Mouse (Mus musculus): ENCODE results near the gene Rps6. TPM values are rescaled to one million over a fixed set of nuclear protein-coding genes. Genes with fewer than 3 reads are reported as not detected.

Gene Rps6
- polyA plus RNA-seq, 1 experiment: 826 TPM

GRCm38 (mm10) chr4:86887879-86888278, 30.7 kb upstream of the Rps6 start:
- peak; percentile 10 for DNase-seq
- WGBS: 83% methylated on average over 5 of the region's 5 CpGs
- TF ChIP-seq CTCF (IDR thresholded peaks at IDR 0.05; ENCODE audit: borderline replicate concordance, control insufficient read depth, extremely low read depth, insufficient read depth, low read length, poor library complexity) (no peak), POLR2A (IDR thresholded peaks at IDR 0.05; ENCODE audit: control insufficient read depth, extremely low read depth, insufficient read depth, low read length, poor library complexity) (no peak)

DNA sequence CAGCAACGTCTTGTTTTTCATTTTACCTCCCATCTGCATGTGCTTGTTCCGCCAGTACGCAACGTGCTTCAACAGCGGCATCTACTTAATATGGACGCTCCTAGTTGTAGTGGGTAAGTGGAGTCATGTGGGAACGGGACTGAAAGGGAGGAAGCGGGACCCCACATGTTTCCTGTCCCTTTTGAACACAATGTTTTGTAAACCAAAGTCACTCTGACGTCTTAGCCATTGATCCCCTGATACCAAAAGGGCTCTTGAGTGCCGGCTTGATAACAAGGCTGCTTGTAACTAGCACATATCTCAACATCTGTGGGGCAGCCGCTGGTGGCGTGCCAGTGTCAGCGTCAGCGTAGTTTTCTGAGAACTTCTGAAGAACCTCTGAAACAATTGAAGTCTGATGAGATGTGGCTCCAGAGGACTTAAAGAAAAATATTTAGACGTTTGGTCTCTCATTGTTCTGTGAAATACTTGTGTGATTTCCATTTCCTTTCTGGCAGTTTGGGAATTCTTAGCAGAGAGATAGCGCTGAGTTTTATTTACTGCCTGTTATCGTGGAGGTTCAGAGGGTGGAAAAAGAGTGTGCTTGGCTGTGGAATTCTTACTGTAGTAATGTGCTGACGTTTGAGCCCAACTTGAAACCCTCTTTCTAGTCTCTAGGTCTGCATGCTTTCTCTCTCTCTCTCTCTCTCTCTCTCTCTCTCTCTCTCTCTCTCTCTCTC, 29.1 kb upstream of the Rps6 start:
- no peaks in the 10 kb centered on the region for H3K27me3 ChIP-seq (ENCODE audit: control insufficient read depth, insufficient read depth, low read length)
- H3K27ac ChIP-seq (ENCODE audit: control insufficient read depth, insufficient read depth, low read length): no peak overlapping the region
- TF ChIP-seq POLR2A (IDR thresholded peaks at IDR 0.05; ENCODE audit: control insufficient read depth, extremely low read depth, insufficient read depth, low read length, poor library complexity) (no peak), CTCF (IDR thresholded peaks at IDR 0.05; ENCODE audit: borderline replicate concordance, control insufficient read depth, extremely low read depth, insufficient read depth, low read length, poor library complexity) (no peak)
- H3K4me3 ChIP-seq (ENCODE audit: control insufficient read depth, insufficient read depth, low read length): peak overlapping the region; percentile 21
- 2% methylated on average over 18 of the region's 18 CpGs for WGBS
- H3K36me3 ChIP-seq (ENCODE audit: control insufficient read depth, insufficient read depth, low read length): no peaks in the 10 kb centered on the region
- H3K4me1 ChIP-seq (replicated peaks; ENCODE audit: control insufficient read depth, insufficient read depth, low read length): peaks cover 6% of the 10 kb centered on the region
- DNase-seq: peak; percentile 52

More at GRCm38 (mm10) chr4:86887879-86888278, 30.7 kb upstream of the Rps6 start:
- no peak overlapping the region for H3K27ac ChIP-seq (ENCODE audit: control insufficient read depth, insufficient read depth, low read length)
- no peaks in the 10 kb centered on the region for H3K27me3 ChIP-seq (ENCODE audit: control insufficient read depth, insufficient read depth, low read length)
- peaks cover 6% of the 10 kb centered on the region for H3K4me1 ChIP-seq (replicated peaks; ENCODE audit: control insufficient read depth, insufficient read depth, low read length)
- no peak overlapping the region for H3K4me3 ChIP-seq (ENCODE audit: control insufficient read depth, insufficient read depth, low read length)
- H3K36me3 ChIP-seq (ENCODE audit: control insufficient read depth, insufficient read depth, low read length): no peaks in the 10 kb centered on the region

DNA sequence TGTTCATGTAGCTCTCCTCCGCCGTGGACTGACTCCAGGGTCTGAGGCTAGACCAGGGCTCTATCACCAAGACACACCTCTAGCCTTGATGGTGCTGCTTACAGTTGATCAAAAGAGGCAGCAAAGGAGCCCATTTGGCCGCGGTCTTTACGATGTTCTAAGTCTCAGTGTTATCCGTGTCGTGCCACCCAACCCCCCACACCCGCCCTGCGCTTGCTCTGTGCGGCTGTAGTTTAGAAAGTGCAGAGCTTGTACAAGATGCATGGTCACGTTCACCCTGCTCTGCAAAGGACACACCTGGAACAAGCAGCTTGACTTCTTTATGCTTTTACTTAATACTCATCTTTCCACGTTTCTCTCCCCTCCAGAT, 28.6 kb upstream of the Rps6 start:
- H3K4me1 ChIP-seq (replicated peaks; ENCODE audit: control insufficient read depth, insufficient read depth, low read length): peaks cover 6% of the 10 kb centered on the region
- H3K36me3 ChIP-seq (ENCODE audit: control insufficient read depth, insufficient read depth, low read length): no peaks in the 10 kb centered on the region
- TF ChIP-seq CTCF (IDR thresholded peaks at IDR 0.05; ENCODE audit: borderline replicate concordance, control insufficient read depth, extremely low read depth, insufficient read depth, low read length, poor library complexity) (no peak), POLR2A (IDR thresholded peaks at IDR 0.05; ENCODE audit: control insufficient read depth, extremely low read depth, insufficient read depth, low read length, poor library complexity) (no peak)
- WGBS: 7% methylated on average over 12 of the region's 12 CpGs
- DNase-seq: peak; percentile 29
- H3K27ac ChIP-seq (ENCODE audit: control insufficient read depth, insufficient read depth, low read length): no peak overlapping the region
- H3K4me3 ChIP-seq (ENCODE audit: control insufficient read depth, insufficient read depth, low read length): peak overlapping the region; percentile 21
- no peaks in the 10 kb centered on the region for H3K27me3 ChIP-seq (ENCODE audit: control insufficient read depth, insufficient read depth, low read length)

DNA sequence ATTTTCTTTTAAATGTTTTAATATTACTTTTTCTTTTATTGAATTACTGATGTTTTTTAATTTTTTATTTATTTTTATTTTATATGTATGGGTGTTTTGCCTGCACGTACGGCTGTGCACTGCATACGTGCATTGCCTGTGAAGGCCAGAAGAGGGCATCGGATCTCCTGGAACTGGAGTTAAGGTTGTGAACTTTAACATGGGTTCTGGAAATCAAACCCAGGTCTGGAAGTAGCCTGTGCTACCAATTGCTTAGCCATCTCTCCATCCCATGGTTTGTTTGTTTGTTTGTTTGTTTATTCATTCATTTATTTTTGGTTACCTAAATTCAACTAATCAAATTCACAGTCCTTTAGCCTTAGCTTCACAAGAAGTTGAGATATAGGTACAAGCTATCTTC, 27.7 kb upstream of the Rps6 start:
- Histone ChIP-seq H3K4me1 (replicated peaks; ENCODE audit: control insufficient read depth, insufficient read depth, low read length) (peaks cover 6% of the 10 kb centered on the region), H3K27me3 (ENCODE audit: control insufficient read depth, insufficient read depth, low read length) (no peaks in the 10 kb centered on the region), H3K4me3 (ENCODE audit: control insufficient read depth, insufficient read depth, low read length) (no peak overlapping the region), H3K36me3 (ENCODE audit: control insufficient read depth, insufficient read depth, low read length) (no peaks in the 10 kb centered on the region), H3K27ac (ENCODE audit: control insufficient read depth, insufficient read depth, low read length) (no peak overlapping the region)
- peak; percentile 64 for DNase-seq
- 56% methylated on average over 4 of the region's 4 CpGs for WGBS
- TF ChIP-seq CTCF (IDR thresholded peaks at IDR 0.05; ENCODE audit: borderline replicate concordance, control insufficient read depth, extremely low read depth, insufficient read depth, low read length, poor library complexity) (peak; percentile 26; the same call in 1 of the 2 replicates), POLR2A (IDR thresholded peaks at IDR 0.05; ENCODE audit: control insufficient read depth, extremely low read depth, insufficient read depth, low read length, poor library complexity) (no peak)

DNA sequence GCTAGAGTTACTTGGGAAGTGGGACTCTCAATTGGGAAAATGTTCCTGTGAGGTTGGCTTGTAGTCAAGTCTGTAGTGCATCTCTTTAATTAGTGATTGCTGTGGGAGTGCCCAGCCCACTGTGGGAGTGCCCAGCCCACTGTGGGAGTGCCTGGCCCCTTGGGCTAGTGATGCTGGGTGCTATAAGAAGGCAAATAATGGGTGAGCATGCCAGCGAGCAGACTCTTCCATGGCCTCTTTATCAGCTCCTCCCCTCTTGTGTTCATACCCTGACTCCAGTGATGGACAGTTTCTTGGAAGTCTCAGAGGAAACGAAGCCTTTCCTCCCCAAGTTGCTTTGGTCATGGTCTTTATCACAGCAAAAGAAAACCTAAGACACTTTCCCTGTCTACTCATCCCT, 25.2 kb upstream of the Rps6 start:
- H3K27ac ChIP-seq (ENCODE audit: control insufficient read depth, insufficient read depth, low read length): no peak overlapping the region
- H3K27me3 ChIP-seq (ENCODE audit: control insufficient read depth, insufficient read depth, low read length): no peaks in the 10 kb centered on the region
- no peak for TF ChIP-seq CTCF (IDR thresholded peaks at IDR 0.05; ENCODE audit: borderline replicate concordance, control insufficient read depth, extremely low read depth, insufficient read depth, low read length, poor library complexity)
- no peak for TF ChIP-seq POLR2A (IDR thresholded peaks at IDR 0.05; ENCODE audit: control insufficient read depth, extremely low read depth, insufficient read depth, low read length, poor library complexity)
- H3K4me1 ChIP-seq (replicated peaks; ENCODE audit: control insufficient read depth, insufficient read depth, low read length): peaks cover 6% of the 10 kb centered on the region
- 88% methylated on average over 2 of the region's 2 CpGs for WGBS
- DNase-seq: no peak
- H3K36me3 ChIP-seq (ENCODE audit: control insufficient read depth, insufficient read depth, low read length): no peaks in the 10 kb centered on the region
- no peak overlapping the region for H3K4me3 ChIP-seq (ENCODE audit: control insufficient read depth, insufficient read depth, low read length)

DNA sequence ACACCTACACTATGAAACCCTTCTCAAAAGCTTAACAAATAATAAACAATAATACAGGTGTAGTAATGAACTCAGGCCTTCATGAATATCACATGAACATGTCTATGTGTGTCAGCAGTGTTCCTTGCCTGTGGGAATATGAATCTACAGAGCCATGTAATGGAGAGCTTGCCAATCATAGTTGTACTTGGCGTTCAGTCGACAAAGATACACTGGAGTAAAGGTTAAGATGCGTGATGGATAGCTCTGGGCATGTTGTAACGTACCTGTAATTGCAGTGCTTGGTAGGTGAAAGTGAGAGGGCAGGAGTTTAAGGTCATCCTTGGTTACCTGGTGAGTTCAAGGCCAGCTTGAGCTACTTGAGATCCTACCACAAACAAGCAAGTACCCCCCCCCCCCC, 24.0 kb upstream of the Rps6 start:
- Histone ChIP-seq H3K4me3 (ENCODE audit: control insufficient read depth, insufficient read depth, low read length) (no peak overlapping the region), H3K4me1 (replicated peaks; ENCODE audit: control insufficient read depth, insufficient read depth, low read length) (no peaks in the 10 kb centered on the region; the same call in 1 of the 2 replicates), H3K27ac (ENCODE audit: control insufficient read depth, insufficient read depth, low read length) (no peak overlapping the region), H3K27me3 (ENCODE audit: control insufficient read depth, insufficient read depth, low read length) (no peaks in the 10 kb centered on the region), H3K36me3 (ENCODE audit: control insufficient read depth, insufficient read depth, low read length) (no peaks in the 10 kb centered on the region)
- TF ChIP-seq CTCF (IDR thresholded peaks at IDR 0.05; ENCODE audit: borderline replicate concordance, control insufficient read depth, extremely low read depth, insufficient read depth, low read length, poor library complexity): no peak
- no peak for TF ChIP-seq POLR2A (IDR thresholded peaks at IDR 0.05; ENCODE audit: control insufficient read depth, extremely low read depth, insufficient read depth, low read length, poor library complexity)
- WGBS: 91% methylated on average over 4 of the region's 4 CpGs
- DNase-seq: no peak

All from thymus, adult 2 months (tissue).